Mouse (Mus musculus) kidney, adult 11 months (tissue): ENCODE measurements around the gene Dscam.
"Not testable (repeated sequence)": the region's sequence is repeated elsewhere in the genome, so short reads cannot be mapped to it uniquely, and the experiment has no call there.

Source experiments
- DNase-seq: peaks from one replicate; pipeline ENCODE4 v3.0.0; 2022

Gene Dscam

DNA sequence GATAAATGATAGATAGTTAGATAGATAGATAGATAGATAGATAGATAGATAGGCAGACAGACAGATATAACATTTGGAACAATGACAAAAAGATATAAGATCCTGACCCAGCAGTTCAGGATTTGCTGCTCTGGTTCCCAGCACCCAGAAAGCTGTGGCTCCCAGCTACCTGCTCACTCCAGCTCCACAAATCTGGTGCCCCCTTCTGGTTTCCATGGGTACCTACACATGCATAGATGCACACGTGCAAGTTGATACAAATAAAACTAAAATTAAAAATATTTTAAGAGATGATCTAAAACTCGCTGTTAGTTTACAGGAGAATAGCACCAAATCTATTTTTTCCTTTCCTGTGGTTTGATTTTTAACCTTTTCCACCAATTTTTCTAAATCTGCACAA lies 238.8 kb downstream of the Dscam start:
- DNase-seq = no peak

DNA sequence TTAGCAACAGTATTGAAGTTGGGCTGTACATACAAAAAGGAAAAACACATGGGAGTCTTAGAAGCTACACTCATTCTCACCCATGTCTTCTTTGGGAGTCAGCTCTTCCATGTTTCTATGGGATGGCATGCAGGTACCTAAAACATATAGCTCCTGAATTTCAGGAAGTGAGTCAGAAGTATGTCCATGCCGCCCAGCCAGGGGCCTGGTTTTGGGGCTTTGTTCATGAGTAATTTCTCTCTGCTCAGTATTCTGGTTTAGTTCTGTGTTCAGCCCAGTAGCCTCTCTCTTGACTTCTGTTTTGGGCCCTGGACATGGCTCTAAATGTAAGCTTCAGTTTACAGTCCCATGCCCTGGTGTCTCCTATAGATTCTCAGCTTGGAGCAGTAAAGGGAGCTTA lies 242.5 kb downstream of the Dscam start:
- no peak for DNase-seq

DNA sequence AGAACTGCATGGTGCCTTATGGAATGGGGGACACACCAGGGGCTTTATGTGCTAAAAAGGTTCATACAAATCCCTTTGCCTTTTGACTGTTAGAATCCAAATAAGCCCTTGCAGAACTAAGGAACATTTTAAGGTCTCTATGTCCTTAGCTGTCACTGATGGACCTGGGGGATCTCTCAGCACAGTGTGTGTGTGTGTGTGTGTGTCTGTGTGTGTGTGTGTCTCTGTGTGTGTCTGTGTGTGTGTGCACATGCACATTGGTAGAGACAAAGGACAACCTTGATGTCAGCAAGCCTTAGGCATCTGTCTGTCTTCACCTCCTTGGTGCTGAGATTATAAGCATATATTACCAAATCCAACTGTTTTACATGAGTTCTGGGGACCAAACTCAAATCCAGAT lies 243.1 kb downstream of the Dscam start:
- DNase-seq = no peak

DNA sequence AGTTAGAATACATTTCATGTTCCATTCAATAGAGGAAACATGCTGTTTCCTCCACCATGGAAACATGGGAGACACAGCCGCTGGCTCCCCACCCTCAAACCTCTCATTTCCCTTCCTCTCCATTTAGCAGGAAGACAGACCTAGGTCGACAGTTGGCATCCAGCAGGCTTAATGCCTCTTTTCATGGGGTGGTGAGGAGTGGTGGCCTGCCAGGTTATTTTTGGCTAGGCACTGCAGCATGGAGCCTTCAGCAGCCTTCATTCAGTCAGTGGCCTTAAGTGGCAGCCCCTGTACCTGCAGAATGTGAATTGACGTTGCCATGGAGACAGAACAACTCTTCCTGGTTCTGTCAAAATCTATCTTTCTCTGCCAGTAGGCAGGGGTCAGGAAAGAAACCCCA lies 243.6 kb downstream of the Dscam start:
- DNase-seq = no peak

DNA sequence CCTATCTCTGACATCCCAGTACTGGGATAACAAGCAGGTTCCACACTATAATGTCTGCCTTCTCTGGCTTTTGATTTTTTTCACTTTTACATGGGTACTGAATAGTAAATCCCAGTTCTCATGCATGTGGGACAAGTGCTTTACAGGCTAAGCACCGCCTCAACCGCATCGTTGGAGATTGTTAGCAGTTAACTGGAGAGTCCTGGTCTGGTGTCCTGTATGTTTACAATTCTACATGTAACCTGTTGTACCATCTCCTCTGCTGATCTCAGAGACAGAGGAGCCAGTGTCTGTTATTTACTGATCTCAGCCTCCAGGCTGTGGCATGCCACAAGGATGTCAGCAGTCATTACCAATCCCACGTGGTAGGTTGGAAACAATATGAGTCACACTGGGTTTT lies 246.6 kb downstream of the Dscam start:
- DNase-seq = no peak

DNA sequence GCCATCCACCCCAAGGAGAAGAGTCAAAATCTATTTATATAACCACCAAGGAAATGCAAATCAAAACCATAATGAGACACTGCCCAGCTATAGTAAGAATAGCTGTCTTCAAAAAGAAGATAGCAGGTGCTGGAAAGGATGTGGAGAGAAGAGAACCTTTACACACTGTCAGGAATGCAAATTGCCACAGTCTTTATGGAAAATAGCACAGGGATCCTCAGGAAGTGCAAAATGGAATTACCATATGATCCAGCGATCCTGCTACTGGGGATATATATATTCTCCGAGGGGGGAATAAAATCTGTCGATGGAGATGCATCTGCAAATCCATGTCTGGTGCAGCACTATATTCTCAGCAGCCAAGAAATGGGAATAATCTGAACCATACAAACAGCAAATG lies 256.1 kb downstream of the Dscam start:
- no peak for DNase-seq

DNA sequence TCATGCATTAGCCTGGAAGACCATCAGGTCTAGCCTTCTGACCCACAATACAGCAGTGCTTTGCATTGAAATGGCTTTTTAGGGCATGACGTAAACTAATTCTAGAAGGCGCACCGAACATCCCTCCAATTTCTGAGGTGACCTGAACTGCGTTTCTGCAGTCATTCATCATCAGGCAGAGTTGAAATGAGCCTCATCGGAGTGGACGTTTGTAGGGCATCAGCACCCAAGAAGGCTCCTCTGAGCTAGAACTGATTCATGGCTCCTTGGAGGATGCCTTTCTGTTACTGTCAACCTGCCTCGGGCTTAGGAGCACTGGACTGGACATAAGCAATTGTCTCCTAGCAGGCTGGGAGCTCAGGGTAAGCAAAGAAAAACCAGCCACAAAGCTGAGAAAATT lies 257.7 kb downstream of the Dscam start:
- DNase-seq = no peak

DNA sequence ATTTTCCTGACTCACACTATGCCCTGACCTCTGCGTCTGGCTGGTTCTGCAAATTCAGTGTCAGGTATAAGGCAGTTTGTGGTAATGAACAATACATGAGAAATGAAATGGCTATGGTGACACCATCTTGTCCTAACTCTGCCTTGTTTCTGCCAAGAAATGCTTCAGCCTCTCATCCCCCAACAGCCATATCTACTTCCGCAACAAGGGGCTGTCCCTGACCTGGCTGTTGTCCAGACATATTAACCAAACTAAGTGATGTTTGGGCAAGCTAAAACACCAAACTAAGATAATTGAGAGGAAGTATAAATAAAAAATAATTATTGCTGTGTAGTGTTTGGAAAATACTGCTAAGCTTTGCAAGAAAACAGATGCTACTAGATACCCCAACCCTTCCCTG lies 258.4 kb downstream of the Dscam start:
- DNase-seq = no peak

DNA sequence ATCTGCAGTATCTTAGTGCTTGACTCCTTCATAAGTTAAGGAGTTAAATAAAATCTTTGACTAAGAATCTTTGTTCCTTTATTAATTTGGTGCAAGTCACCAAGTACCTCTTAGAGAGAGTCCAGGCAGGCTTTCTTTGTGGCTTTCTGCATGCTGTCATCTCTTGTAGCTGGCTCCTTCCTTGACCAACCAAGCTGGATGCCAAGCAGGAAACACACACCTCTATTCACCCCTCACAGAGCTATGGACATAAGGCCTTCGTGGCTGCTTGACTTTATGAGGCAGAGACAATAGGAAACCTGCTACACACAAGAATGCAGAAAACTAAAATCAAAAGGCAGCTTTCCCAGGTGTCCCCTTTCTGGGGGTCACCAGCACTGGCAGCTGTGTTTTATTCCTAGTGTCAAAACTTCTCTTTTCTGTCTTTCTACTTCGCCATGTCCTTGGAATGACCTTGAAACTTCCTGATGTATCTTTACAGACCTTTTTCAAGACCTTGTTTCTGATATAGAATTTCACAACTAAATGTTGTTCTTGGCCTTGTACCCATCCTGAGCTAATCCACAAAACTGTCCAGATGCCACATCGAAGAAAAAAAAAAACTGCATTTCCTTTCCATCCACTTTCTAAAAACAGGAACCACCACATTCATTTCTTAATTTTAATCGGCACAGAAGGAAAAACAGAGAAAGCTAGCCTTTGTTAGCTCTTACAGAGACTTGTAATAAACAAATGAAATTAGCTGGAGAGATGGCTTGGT lies 260.0 kb downstream of the Dscam start:
- DNase-seq = no peak

DNA sequence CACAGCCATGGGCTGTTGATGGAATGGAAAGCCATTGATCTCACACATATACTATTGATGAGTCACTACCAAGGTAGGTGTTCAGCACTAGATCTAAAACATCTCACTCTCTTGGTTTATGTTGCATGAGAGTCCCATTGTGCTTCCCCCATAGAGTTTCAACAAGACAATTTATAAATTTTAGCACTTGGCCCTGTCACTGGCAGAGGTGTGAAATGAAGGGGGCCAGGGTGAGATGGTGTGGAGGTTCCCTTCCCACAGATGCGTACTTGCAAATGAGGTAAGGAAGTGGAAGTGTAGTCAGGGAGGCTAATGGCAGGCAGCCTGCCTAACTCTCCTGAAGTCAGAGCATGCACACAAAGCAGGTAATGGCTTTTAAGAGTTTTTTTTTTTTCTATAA lies 262.7 kb downstream of the Dscam start:
- no peak for DNase-seq

DNA sequence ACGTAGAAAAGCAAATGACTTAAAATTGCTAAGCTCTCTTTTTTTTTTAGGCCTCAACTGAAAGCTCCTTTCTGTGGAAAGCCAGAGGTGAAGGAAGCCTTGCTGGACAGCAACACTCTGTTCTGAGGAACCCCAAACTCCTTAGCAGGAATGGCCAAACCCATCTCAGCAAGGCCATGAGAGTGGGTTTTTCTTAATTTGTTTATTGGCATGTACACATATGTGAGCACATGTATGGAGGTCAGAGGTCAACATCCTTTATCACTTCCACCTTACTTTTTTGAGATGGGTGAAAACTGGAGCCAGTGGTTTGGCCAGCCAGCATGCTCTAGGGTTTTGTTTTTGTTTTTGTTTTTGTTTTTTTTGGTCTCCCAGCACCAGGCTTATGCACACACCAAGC lies 263.5 kb downstream of the Dscam start:
- DNase-seq = no peak

DNA sequence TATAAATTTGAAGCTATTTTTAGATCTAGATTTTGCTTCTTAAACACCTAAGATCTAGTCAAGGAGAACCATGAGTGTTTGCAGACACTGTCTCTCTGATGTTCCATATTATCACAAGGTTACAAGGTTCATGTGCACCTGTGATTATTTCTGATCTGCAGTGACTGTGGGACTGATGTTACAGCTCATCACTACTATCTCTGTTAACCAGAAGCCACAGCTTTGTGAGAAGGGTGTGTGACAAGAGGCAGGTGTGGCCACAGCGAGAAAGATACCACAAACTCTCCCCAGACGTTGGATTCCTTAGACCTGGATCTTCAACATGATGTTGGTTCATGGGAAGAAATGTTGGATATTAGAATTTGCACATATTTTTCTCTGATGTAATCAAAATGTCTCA lies 263.9 kb downstream of the Dscam start:
- no peak for DNase-seq

DNA sequence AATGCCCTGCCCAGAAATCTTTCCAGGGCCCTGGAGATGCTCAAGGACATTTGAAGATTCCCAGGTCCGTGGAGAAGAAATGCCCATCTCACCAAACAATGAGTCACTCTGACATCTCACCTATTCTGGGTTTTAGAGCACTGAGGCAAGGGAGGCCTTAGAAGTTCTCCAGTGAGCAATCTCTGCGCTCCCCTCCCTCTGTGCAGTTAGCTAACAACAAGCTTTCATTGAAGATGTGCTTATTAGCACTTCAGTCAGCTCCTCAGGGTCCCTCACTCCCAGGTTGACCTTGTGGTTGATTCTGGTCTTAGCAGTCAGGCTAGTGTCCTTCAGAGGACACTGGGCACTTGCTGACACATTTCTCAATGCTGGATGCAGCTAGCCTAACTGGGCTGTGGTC lies 265.8 kb downstream of the Dscam start:
- DNase-seq = no peak

DNA sequence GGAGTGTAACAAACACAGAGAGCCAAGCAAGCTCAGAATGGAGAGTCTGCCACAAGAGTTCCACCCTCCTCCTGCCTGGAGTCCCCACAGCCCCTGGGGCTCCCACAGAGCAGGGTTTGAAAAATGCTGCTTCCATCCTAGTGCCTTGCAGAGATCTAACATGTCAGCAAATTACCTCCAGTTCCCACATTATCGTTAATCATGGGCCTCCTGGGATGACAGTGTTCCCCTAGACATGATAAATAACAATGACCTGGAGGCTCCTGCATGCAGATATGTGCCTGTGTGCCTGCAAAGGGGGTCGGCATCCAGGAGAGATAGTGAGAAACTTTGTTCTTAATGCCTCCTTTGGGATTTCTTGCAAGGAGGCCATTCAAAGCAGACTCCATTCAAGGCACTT lies 266.2 kb downstream of the Dscam start:
- DNase-seq = no peak

DNA sequence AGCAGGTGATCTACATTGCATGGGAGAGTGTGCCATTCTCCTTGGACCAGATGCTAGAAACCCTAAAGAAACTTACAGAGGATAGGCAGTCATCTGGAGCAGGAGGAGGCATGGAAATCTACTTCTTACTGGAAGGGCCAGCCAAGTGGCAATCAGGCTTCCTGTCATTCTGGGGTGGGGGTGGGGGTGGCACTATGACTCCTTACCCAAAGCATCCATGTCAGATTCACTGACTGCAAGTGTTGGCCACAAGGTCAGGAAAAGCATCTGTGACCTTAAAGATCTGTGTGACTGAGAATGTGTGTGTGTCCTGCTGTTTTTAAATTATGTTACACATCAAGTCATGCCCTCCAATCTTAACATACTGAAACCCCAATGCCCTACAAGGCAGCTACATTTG lies 268.0 kb downstream of the Dscam start:
- no peak for DNase-seq

DNA sequence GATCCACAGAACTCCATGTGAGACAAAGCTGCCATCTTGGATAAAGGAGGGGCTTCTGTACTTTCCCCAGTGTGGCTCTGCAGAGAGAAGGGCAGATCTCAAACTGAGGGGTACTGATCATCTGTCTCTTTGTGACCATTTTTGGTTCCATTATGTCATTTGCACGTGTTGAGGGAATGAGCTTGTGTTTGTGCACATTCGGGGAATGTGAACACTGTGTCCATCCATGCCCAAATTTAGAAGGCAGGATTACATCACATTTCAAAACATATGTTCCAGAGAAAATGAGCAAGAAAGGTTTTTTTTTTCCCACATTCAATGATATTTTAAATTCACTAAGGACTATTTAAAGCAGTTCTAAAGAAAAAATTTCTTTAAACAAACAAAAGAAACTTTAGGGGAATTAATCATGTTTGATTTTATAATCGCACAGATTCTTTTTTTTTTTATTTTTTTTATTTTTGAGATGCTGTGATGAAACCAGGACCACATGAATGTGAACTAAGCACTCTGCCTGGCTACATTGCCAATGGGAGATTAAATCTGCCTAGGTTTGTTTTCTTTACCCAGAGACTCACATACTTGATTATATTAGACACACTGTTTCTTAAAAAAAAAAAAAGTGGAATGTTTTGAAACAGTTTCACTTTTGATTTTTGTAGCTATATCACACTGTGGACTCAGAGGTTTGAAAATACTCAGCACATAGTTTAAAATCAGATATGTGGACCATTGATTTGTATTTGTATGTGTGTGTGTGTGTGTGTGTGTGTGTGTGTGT lies 269.1 kb downstream of the Dscam start:
- no peak for DNase-seq

DNA sequence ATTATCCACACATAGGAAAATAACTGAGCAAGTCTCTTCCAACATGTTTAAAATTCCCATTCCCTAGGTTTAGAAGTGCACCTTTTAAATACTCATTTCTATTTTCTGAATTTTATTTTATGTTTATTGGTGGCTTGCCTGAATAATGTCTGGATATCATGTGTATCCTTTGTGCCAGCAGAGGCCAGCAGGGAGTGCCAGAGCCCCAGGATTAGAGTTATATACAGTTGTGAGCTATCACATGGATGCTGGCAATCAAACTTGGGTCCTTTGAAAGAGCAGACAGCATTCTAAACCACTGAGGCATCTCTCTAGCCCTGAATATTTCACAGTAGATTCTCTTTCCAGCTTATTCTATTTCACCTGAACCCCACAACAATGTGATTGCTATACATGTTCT lies 271.2 kb downstream of the Dscam start:
- DNase-seq = no peak

DNA sequence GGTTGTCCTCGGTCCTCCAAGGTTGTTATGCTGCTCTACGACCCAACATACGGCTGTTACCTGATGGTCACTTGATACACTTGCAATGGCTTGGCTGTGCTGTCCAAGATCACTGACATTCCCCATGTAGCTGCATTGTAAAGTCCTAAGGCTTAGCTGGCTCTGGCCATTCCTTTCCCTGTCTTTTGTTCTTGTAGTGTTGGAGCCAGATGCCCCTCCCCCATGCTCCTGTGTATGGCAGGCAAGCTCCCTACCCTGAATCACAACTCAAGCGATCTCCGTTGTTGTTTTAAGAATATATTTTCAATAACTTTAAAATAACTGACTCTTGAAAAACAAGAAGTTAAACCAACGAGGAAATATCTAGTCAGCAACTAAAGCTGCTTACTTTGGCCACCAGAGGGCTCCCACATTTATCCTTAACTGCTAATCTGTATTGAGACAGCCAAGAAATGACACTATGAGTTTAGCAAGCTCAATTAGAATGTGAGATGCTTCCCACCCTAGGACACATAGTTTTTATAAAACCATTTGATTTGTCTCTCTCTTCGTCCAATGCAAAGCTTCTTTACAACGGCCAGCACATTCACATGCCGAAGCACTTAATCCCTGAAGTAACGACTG lies 273.9 kb downstream of the Dscam start:
- no peak for DNase-seq

DNA sequence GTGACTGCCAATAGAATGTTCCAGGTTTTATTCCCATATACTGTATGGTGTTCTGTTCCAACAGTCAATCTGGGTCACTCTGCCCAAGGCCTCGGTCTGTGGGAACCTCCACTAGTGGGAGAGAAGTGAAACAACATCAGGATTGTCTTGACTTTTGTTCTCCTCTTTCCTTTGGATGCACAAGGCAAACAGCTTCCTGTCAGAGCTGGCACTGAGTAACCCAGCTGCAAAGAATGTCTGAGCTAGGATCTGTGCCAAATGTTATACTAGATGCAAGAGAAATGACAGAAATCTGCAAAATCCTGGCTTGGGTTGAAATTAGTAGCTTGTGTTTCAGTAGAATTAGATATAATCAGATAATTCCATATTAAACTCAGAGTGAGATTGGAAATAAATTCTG lies 282.5 kb downstream of the Dscam start:
- no peak for DNase-seq

DNA sequence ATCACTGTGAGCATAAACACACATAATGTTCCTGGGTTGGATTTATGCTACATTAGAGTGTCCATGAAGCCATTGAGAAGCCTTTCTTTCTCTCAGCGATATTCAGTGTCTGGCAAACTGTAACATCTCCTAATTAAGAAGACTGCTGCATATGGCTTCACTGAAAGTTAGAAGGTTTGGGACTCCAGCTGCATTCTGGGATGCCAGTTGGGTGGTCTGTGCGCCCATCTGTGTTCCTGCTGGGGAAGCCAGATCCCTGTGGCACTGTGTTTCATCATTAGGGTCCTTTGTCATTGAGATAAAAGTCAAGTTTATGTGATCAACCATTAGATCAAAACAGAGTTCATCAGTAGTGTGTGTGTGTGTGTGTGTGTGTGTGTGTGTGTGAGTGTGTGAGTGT lies 284.7 kb downstream of the Dscam start:
- DNase-seq = no peak

DNA sequence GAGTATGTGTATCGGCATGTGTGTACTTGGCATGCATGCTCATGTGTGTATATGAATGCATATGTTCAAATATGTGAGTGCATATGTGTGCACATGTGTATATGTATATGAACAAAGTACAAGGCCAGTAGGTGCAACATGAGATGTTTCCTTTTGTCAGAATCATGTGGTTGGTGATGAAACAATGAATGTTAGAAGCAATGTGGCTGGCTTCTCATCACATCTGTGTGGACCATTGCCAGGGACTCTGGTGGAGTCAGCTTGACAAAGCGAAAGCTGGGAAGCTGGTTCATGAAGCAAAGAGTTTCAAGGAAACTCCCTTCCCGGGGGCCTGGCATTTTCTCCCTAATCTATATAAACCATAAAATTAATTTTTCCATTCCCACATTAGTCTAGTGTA lies 286.0 kb downstream of the Dscam start:
- DNase-seq = not testable (repeated sequence)

DNA sequence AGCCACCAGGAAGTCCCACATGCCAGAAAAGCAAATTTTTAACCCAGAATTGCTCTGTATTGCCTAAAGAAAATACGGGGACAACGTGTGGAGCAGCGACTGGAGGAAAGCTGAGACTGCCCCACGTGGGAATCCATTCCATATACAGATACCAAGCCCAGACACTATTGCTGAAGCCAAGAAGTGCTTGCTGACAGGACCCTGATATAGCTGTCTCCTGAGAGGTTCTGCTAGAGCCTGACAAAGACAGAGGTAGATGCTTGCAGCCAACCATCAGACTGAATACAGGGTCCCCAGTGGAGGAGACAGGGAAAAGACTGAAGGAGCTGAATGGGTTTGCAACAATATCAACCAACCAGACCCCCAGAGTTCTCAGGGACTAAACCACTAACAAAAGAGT lies 293.3 kb downstream of the Dscam start:
- no peak for DNase-seq

DNA sequence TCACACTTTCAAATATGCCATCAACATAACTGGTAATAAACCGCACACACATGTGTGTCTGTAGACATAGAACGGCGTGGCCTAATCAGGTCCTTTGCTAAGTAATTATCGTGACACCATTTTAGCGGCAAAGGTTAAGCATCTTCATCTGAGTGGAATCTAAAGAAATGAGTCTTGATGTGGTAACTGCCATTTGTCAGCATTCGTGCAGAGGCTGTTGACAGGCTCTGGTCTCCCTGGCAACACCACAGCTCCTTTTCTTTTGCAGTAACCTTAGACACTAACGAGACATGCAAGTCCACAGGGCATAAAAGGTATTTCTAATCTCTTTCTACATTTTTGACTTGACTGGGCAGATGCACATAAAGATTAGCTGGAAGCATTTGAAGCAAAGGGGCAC lies 297.8 kb downstream of the Dscam start:
- DNase-seq = no peak

DNA sequence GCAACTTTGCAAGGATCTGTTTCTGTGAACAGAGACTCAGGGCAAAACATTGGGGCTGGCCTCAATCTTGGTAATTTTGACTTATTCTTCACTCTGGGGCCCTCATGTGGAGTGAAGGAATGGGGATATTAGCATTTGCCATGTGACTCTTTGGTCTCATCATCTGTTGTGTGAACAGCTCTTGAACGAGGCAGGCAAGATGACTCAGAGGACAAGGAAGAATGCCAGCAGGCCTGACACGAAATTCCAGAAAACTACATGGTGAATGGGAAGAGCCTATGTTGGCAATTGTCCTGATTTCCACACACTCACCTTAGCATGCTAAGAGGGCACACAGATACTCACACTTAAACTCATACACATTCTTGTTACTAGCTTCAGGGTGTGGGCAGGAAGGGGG lies 313.0 kb downstream of the Dscam start:
- DNase-seq = no peak
